Mouse (Mus musculus) B cell, adult 2 months (primary cell): ENCODE data around the gene Pard6b.

Experiments used
- DNase-seq, 2 experiments: peaks; one replicate each; pipeline ENCODE4 v3.0.0; 2022

Gene Pard6b

DNA sequence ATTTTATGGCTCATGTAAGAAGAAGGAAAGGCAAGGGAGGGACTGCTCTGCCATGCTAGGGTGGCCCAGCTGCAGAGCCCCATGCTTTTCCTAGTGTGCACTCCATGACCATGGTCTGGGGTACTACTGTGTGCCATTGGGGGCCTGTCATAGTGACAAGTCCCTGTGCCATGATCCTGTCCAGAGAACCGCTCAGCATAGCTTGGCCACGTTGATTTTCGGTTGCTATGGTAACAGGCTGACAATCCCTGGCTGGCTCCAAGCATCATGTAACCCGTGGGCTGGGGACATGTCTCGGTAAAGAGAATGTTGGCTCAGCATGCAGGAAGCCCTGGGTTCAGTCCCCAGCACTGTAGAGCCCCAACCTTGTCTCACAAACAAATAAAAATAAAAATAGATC lies 63.0 kb downstream of the Pard6b start:
- DNase-seq = no peak

DNA sequence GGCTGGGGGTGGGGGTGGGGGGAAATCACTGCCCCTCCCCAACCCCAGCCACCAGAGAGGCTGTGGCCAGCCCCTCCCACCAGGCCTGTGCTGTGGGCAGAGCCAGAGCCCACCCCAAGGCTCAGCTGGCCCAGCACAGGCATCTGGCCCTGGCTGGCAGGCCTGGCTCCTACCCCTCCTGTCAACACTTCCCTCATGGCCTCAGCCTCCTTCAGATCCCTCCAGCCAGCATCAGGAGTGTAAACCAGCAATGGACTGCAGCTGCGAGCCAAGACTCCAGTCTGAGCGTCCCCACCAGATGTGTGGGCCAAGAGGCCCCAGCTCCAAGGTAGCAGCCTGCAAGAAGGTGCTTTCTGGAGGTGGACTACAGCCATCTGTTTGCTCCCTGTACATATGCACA lies 64.6 kb downstream of the Pard6b start:
- DNase-seq = no peak

DNA sequence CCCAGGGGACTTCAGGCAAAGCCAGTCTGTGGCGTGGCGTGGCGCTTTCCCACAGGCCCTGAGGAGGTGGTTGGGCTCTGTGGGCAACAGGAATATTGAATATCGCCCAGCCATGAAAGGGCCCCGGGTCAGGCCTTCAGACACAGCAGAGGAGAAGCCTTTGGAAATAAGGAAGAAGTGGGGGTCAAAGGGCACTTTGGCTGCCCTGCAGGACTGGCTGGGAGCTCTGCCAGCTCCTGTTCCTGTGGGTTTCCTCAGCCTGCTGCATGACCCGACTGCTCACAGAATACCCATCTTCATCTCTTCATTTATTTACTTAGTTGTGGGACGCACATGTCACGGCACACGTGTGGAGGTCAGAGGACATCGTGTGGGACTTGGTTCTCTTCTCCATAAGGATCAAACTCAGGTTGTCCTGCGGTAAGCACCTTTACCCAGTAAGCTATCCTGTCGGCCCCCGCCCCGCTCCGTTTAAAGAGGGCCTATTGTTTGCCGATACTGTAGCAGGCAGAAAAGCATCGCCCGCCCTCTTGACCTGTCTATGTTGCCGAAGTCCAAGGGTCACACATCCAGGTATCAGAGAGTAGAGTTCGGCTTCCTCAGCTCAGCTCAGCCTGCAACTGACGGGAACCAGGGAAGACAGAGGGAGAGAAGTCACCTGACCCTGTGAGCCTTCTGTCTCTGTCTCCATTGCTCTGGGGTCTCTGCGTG lies 67.1 kb downstream of the Pard6b start:
- DNase-seq = no peak

DNA sequence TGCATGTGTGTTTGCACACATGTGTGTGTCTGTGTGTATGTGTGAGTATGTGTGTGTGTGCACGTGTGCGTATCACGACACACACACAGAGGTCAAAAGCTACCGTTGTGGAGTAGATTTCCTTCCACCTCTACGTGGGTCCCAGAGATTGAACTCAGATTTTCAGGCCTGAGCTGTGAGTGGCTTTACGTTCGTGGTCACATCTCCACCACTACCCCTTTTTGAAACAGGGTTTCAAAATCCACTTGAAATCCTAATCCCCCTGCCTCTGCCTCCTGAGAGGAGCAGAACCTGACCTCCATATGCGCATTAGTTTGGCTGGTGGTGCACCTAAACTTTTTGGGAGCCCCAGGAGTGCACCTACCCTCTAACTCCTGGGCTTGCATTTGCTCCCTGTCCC lies 68.4 kb downstream of the Pard6b start:
- DNase-seq = no peak
